Mouse (Mus musculus) liver, adult 2 months (tissue): ENCODE results near the gene Lrrc45.

ENCODE experiments used
- CTCF ChIP-seq: fragments of 200-500 bp; IDR thresholded peaks from 2 replicates; pipeline ENCODE4 v1.5.1; 2011; ENCODE audit warnings: low read depth, low read length, control low read depth
- POLR2A ChIP-seq: fragments of 200-500 bp; IDR thresholded peaks from 2 replicates; pipeline ENCODE4 v1.6.1; 2011; ENCODE audit warnings: low read length, control low read depth; ENCODE audit not compliant: insufficient read depth; ENCODE audit errors: extremely low read depth

GRCm38 (mm10) chr11:120686650-120687272, 27.0 kb upstream of the Lrrc45 start:
- TF ChIP-seq POLR2A (0 out of 2 replicates have a peak, but pooled peaks have one; percentile 15), CTCF (no peak)
